Mouse (Mus musculus) stomach, postnatal 0 days (tissue): Measurements from ENCODE around the gene Fam98a. TPM values are rescaled to one million over a fixed set of nuclear protein-coding genes. Genes with fewer than 3 reads are reported as not detected.

Experiments
- ATAC-seq: fragments of 200-750 bp; cut with Nextera tagmentation; 2 replicates; pipeline ENCODE4 v1.8.0; 2017; ENCODE audit not compliant: low FRiP score, low TSS enrichment
- DNase-seq: peaks from one replicate; pipeline ENCODE4 v3.0.0-alpha.2; 2016; ENCODE audit warnings: low spot score
- H3K27ac ChIP-seq: fragments of 300-500 bp; sonication (generic); replicated peaks from 2 replicates; pipeline ENCODE4 v1.5.1; 2014; ENCODE audit warnings: mild to moderate bottlenecking, control low read depth
- H3K27me3 ChIP-seq: fragments of 300-500 bp; sonication (generic); 2 replicates; pipeline ENCODE4 v1.6.1; 2014; ENCODE audit warnings: low read length; ENCODE audit not compliant: control insufficient read depth, insufficient read depth
- H3K36me3 ChIP-seq: fragments of 300-500 bp; sonication (generic); 2 replicates; pipeline ENCODE4 v1.6.1; 2014; ENCODE audit warnings: low read length, mixed read lengths; ENCODE audit not compliant: control insufficient read depth, insufficient read depth
- H3K4me1 ChIP-seq: fragments of 300-500 bp; sonication (generic); replicated peaks from 2 replicates; pipeline ENCODE4 v1.6.1; 2014; ENCODE audit warnings: antibody characterized with exemption; ENCODE audit not compliant: control insufficient read depth, insufficient read depth
- H3K4me2 ChIP-seq: fragments of 300-500 bp; sonication (generic); replicated peaks from 2 replicates; pipeline ENCODE4 v1.6.1; 2014; ENCODE audit warnings: low read depth, mild to moderate bottlenecking, control low read depth, moderate library complexity
- H3K4me3 ChIP-seq: fragments of 300-500 bp; sonication (generic); 2 replicates; pipeline ENCODE4 v1.5.1; 2014; ENCODE audit warnings: low read depth, low read length, control low read depth
- H3K9ac ChIP-seq: fragments of 300-500 bp; sonication (generic); 2 replicates; pipeline ENCODE4 v1.6.1; 2014; ENCODE audit warnings: mild to moderate bottlenecking, low read length, control low read depth, mixed read lengths
- H3K9me3 ChIP-seq: fragments of 300-500 bp; sonication (generic); 2 replicates; pipeline ENCODE4 v1.6.1; 2016; ENCODE audit warnings: low read length; ENCODE audit not compliant: control insufficient read depth
- CTCF ChIP-seq: IDR thresholded peaks from 2 replicates; pipeline ENCODE4 v1.5.1; 2016; ENCODE audit warnings: antibody characterized with exemption, low read depth, mild to moderate bottlenecking, moderate library complexity
- EP300 ChIP-seq: optimal IDR thresholded peaks from 2 replicates; pipeline ENCODE3; 2016; ENCODE audit warnings: antibody characterized with exemption
- WGBS: fragments of 180-500 bp; shearing (Covaris S2); extraction: QIAGEN DNeasy Blood & Tissue Kit; methylation state at CpG from one replicate; pipeline ENCODE4 v1.1.7; 2014; 5-methylcytosine and 5-hydroxymethylcytosine counted together
- polyA plus RNA-seq: library from polyadenylated mRNA; unstranded; fragments of >200 nt; fragmentation: Nextera tagmentation; extraction: Ambion mirVana; gene quantifications from 2 replicates; pipeline ENCODE4 v1.2.1, GENCODE M21; 2015

The Fam98a gene
- polyA plus RNA-seq, 1 experiment from 2014 or later = 15.6 TPM

GRCm38 (mm10) chr17:75506097-75506675 is 45.6 kb downstream of the Fam98a start:
- no peak for ATAC-seq
- TF ChIP-seq EP300 (no peak), CTCF (no peak)
- DNase-seq = no peak
- no peaks in the 10 kb centered on the region for H3K9me3 ChIP-seq
- no peaks in the 10 kb centered on the region for H3K36me3 ChIP-seq
- no peak overlapping the region for H3K9ac ChIP-seq
- no peaks in the 10 kb centered on the region for H3K4me1 ChIP-seq
- WGBS = 88% methylated on average over 10 of the region's 10 CpGs
- no peak overlapping the region for H3K27ac ChIP-seq
- no peak overlapping the region for H3K4me3 ChIP-seq
- H3K27me3 ChIP-seq = no peaks in the 10 kb centered on the region
- H3K4me2 ChIP-seq = no peak overlapping the region

- H3K4me3 ChIP-seq = no peak overlapping the region
- H3K9ac ChIP-seq = no peak overlapping the region
- DNase-seq (no peak), ATAC-seq (no peak)
- H3K27me3 ChIP-seq = no peaks in the 10 kb centered on the region
- H3K36me3 ChIP-seq = no peaks in the 10 kb centered on the region
- no peaks in the 10 kb centered on the region for H3K9me3 ChIP-seq
- H3K4me1 ChIP-seq = no peaks in the 10 kb centered on the region
- 72% methylated on average over 5 of the region's 5 CpGs for WGBS
- H3K27ac ChIP-seq = no peak overlapping the region
- H3K4me2 ChIP-seq = no peak overlapping the region
- TF ChIP-seq EP300 (no peak), CTCF (no peak)
Observed at GRCm38 (mm10) chr17:75505053-75505452, 46.7 kb downstream of the Fam98a start.

GRCm38 (mm10) chr17:75503031-75503430 is 48.7 kb downstream of the Fam98a start:
- Histone ChIP-seq H3K36me3 (no peaks in the 10 kb centered on the region), H3K9ac (no peak overlapping the region), H3K9me3 (no peaks in the 10 kb centered on the region), H3K27ac (no peak overlapping the region), H3K27me3 (no peaks in the 10 kb centered on the region), H3K4me3 (no peak overlapping the region), H3K4me1 (no peaks in the 10 kb centered on the region), H3K4me2 (no peak overlapping the region)
- TF ChIP-seq CTCF (no peak), EP300 (no peak)
- ATAC-seq = no peak
- WGBS = 90% methylated on average over 3 of the region's 3 CpGs
- no peak for DNase-seq

GRCm38 (mm10) chr17:75498241-75498651 is 53.5 kb downstream of the Fam98a start:
- Histone ChIP-seq H3K4me1 (no peaks in the 10 kb centered on the region), H3K9me3 (no peaks in the 10 kb centered on the region), H3K27ac (no peak overlapping the region), H3K27me3 (no peaks in the 10 kb centered on the region), H3K4me3 (no peak overlapping the region), H3K36me3 (no peaks in the 10 kb centered on the region), H3K4me2 (no peak overlapping the region), H3K9ac (no peak overlapping the region)
- ATAC-seq (no peak), DNase-seq (no peak)
- 67% methylated on average over 6 of the region's 6 CpGs for WGBS
- TF ChIP-seq CTCF (no peak), EP300 (no peak)

GRCm38 (mm10) chr17:75495213-75495612 is 56.5 kb downstream of the Fam98a start:
- 54% methylated on average over 4 of the region's 4 CpGs for WGBS

More at GRCm38 (mm10) chr17:75495213-75495612, 56.5 kb downstream of the Fam98a start:
- Histone ChIP-seq H3K9me3 (no peaks in the 10 kb centered on the region), H3K36me3 (no peaks in the 10 kb centered on the region), H3K27ac (no peak overlapping the region), H3K9ac (no peak overlapping the region), H3K4me3 (no peak overlapping the region), H3K4me1 (no peaks in the 10 kb centered on the region), H3K4me2 (no peak overlapping the region), H3K27me3 (no peaks in the 10 kb centered on the region)
- no peak for TF ChIP-seq CTCF
- no peak for DNase-seq
- no peak for ATAC-seq

Other genes starting within 250 kb of the Fam98a start
- 5.2 and 8.2 TPM in 2 replicates for gene Rasgrp3, start 116.0 kb downstream of the Fam98a start, polyA plus RNA-seq